Mouse (Mus musculus): Measurements from ENCODE around the gene Mag.
A peak's percentile ranks its signal among the peaks of the same experiment; 100 is the strongest.
"Not testable (repeated sequence)": the region's sequence is repeated elsewhere in the genome, so short reads cannot be mapped to it uniquely, and the experiment has no call there.

The Mag gene

GRCm38 (mm10) chr7:30914732-30915131 lies at the start of gene Mag:
Gene Mag, minus strand, starts transcription at chr7:30914873.
- no peak for DNase-seq (ENCODE audit: low spot score)

- DNase-seq (ENCODE audit: low spot score) = no peak
Observed at GRCm38 (mm10) chr7:30964366-30964765, 49.7 kb upstream of the Mag start.

- DNase-seq (ENCODE audit: low spot score) = no peak
Observed at GRCm38 (mm10) chr7:30962862-30963261, 48.2 kb upstream of the Mag start.

- DNase-seq (ENCODE audit: low spot score) = no peak
Observed at GRCm38 (mm10) chr7:30959786-30960349, 45.2 kb upstream of the Mag start.

- no peak for DNase-seq (ENCODE audit: low spot score)
Observed at GRCm38 (mm10) chr7:30958866-30959487, 44.3 kb upstream of the Mag start.

GRCm38 (mm10) chr7:30958109-30958865 lies 43.6 kb upstream of the Mag start:
- no peak for DNase-seq (ENCODE audit: low spot score)

GRCm38 (mm10) chr7:30957367-30957783 lies 42.7 kb upstream of the Mag start:
- DNase-seq (ENCODE audit: low spot score) = peak; percentile 90

- peak; percentile 84 for DNase-seq (ENCODE audit: low spot score)
Observed at GRCm38 (mm10) chr7:30956756-30957366, 42.2 kb upstream of the Mag start, which contains the start of gene Usf2. Gene Usf2, minus strand, starts transcription at chr7:30956803.

GRCm38 (mm10) chr7:30956357-30956751 lies 41.7 kb upstream of the Mag start:
- DNase-seq (ENCODE audit: low spot score) = peak; percentile 46

GRCm38 (mm10) chr7:30955584-30956356 lies 41.1 kb upstream of the Mag start:
- DNase-seq (ENCODE audit: low spot score) = peak; percentile 91

GRCm38 (mm10) chr7:30954971-30955520 lies 40.4 kb upstream of the Mag start:
- DNase-seq (ENCODE audit: low spot score) = no peak

- peak; percentile 21 for DNase-seq (ENCODE audit: low spot score)
Observed at GRCm38 (mm10) chr7:30954036-30954435, 39.4 kb upstream of the Mag start.

- DNase-seq (ENCODE audit: low spot score) = no peak
Observed at GRCm38 (mm10) chr7:30953459-30953858, 38.8 kb upstream of the Mag start.

GRCm38 (mm10) chr7:30952441-30953265 lies 38.0 kb upstream of the Mag start:
- DNase-seq (ENCODE audit: low spot score) = no peak

- not testable (repeated sequence) for DNase-seq (ENCODE audit: low spot score)
Observed at GRCm38 (mm10) chr7:30949902-30950301, 35.2 kb upstream of the Mag start.

GRCm38 (mm10) chr7:30945876-30946275 lies 31.2 kb upstream of the Mag start:
- no peak for DNase-seq (ENCODE audit: low spot score)

- DNase-seq (ENCODE audit: low spot score) = not testable (repeated sequence)
Observed at GRCm38 (mm10) chr7:30945466-30945865, 30.8 kb upstream of the Mag start.

- DNase-seq (ENCODE audit: low spot score) = not testable (repeated sequence)
Observed at GRCm38 (mm10) chr7:30944706-30945105, 30.0 kb upstream of the Mag start.

GRCm38 (mm10) chr7:30943909-30944635 lies 29.4 kb upstream of the Mag start, which contains the start of gene Hamp:
Gene Hamp, minus strand, starts transcription at chr7:30944032.
- DNase-seq (ENCODE audit: low spot score) = no peak

GRCm38 (mm10) chr7:30942365-30942764 lies 27.7 kb upstream of the Mag start:
- not testable (repeated sequence) for DNase-seq (ENCODE audit: low spot score)

All from MN1 (cell line).